Mouse (Mus musculus) natural killer cell, adult 2 months (primary cell): ENCODE results near the gene Xrn2.
A peak's percentile ranks its signal among the peaks of the same experiment; 100 is the strongest.

Experiments
- DNase-seq, 2 experiments: peaks; one replicate each; pipeline ENCODE4 v3.0.0; 2022; ENCODE audit warnings: low spot score in 2 of 2

Gene Xrn2

GRCm38 (mm10) chr2:147053229-147053892 is 40.6 kb downstream of the Xrn2 start:
- DNase-seq = no peak

GRCm38 (mm10) chr2:147067480-147068246 is 54.9 kb downstream of the Xrn2 start:
- DNase-seq = no peak

GRCm38 (mm10) chr2:147069077-147069476 is 56.3 kb downstream of the Xrn2 start:
- no peak for DNase-seq

- no peak for DNase-seq
These were observed 57.5 kb downstream of the Xrn2 start for GRCm38 (mm10) chr2:147070305-147070704.

DNA sequence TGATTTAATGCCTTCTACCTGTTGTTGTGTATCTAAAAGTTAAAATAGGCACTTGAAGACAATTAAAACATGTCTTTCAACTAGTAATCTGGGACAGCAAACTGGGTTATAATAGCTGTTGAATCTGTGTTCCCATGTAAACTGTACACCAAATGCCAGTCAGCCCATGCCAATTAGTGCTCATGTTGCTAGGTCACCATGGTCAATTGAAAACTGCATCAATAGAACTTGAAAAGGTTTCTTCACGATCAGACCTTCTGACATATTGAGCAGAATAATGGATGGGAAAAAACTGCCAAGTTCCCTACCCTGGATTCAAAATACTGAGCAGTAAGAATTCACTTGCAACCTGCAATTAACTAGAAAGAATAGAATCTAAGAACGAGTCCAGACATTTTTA is 61.2 kb downstream of the Xrn2 start:
- no peak for DNase-seq

- DNase-seq = no peak
These were observed 61.6 kb downstream of the Xrn2 start for GRCm38 (mm10) chr2:147074399-147074798.

DNA sequence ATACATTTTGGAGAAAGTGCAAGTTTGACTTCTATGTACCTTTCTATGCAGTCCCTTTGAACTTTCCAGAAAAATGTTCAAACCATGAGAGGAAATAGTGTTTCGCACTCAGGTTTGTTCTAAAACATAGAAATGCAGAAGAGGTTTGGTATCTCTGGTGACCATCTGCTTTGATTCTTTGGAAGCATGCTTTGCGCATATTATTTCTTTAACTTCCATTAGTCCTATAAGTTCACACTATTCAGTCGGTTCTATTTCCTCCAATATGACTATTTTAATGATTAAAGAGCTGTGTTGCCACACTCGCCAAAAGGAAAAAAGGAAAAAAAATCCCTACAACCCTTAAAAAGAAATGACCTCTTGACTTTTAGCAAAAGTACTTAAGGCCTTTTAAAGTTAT is 69.6 kb downstream of the Xrn2 start:
- DNase-seq = no peak

DNA sequence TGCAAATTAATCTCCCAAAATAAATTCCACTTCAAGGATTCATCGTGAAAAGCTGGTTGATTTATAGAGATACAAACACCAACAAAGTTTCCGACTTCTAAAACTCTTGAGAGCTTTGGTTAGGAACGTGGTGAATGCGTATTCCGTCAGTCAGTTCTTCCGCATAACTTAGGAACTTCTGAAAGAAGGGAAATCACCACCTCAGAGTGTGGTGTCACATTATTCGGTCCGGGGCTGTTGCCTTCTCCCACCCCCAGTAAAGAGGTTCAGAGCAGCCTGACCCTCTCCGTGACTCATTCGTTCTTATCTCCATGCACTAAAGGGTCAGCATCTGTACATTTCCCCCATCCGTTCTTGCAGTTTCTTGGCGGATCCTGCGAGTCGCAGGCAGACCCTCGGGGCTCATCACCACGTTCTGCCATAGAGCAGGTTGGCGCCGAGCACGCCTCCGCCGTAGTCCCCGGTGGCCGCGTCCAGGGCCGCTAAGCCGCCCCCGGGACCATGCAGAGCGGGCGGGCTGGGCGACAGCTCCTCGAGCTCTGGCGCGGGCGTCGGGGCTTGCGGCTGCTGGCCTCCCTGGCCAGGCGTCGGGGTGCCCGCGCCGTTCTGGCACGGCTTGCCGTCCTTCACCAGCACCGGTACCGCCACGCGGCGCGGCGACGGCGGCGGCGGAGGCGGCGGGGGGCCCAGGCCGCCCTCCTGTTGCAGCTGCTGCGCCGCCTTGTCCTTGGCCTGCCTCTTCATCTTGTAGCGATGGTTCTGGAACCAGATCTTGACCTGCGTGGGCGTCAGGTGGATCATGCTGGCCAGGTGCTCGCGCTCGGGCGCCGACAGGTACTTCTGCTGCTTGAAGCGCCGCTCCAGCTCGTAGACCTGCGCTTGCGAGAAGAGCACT is 70.9 kb downstream of the Xrn2 start:
- peak; percentile 25 to 50 for DNase-seq

- DNase-seq = no peak
These were observed 71.7 kb downstream of the Xrn2 start for GRCm38 (mm10) chr2:147084366-147085071.

DNA sequence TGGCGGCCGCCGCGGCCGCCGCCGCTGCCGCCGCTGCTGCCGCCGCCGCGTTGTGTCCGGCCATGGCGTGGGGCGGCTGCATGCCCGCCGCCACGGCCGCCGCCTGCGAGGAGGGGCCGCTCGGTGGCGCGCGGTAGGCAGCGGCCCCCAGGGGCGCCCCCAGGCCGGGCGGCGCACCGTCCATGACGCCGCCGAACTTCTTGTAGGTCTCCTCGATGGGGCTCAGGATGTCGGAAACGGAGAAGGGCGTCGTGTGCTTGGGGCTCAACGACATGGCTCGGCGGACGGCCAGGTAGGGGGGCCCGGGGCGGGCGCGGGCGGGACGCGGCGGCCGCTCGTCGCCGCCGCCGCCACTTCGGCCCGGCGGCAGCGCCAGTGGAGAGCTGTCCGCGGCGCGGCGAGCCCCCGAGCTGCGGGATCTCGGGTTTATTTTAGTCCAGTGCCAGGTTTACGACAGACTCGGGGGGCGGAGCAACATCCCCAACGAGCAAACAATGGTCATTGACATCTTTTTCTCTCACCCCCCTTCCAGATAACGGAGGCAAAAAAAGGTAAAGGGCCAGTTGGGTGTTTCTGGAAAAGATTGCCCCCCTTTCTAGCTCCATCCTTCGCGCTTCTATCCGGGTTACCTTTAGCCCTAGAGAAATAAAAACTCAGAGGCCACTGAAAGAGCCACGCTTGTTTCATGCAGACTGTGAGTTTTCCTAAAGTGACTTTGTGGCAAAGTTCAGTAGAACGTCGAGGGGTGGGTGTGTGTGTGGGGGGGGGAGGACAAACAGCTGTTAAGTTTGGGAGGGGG is 72.5 kb downstream of the Xrn2 start, which contains the start of gene Nkx2-4:
Gene Nkx2-4, minus strand, starts transcription at position 374 of the 799 bp plus-strand sequence.
- DNase-seq = no peak

- no peak for DNase-seq
These were observed 73.1 kb downstream of the Xrn2 start for GRCm38 (mm10) chr2:147085937-147086336.

- no peak for DNase-seq
These were observed 73.6 kb downstream of the Xrn2 start for GRCm38 (mm10) chr2:147086441-147086840.

GRCm38 (mm10) chr2:147119736-147120135 is 106.9 kb downstream of the Xrn2 start:
- no peak for DNase-seq

DNA sequence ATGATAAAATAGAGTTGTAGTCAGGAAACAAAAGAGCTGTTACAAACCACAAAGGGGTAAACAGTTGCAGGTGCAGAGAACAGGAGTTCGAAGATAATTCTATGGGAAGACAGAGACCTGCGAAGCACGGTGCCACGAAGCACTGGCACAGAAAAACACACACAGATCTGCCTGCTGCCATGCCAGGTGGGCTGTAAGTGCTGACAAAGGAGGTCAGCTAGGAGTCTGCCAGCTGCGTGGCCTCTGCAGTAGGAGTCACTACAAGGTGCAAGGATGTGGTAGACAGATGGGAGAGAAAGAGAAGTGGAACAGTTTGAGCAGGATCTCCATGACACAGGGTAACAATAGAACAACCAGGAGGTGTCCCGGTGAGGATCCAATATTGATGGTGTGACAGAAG is 114.6 kb downstream of the Xrn2 start:
- DNase-seq = no peak
